Mouse (Mus musculus) gastrocnemius, postnatal 14 days (tissue): ENCODE data around the gene Hist1h1d. TPM values are rescaled to one million over a fixed set of nuclear protein-coding genes. Genes with fewer than 3 reads are reported as not detected.
A peak's percentile ranks its signal among the peaks of the same experiment; 100 is the strongest.
"Not testable (repeated sequence)": the region's sequence is repeated elsewhere in the genome, so short reads cannot be mapped to it uniquely, and the experiment has no call there.

Source experiments
- DNase-seq: peaks from one replicate; pipeline ENCODE4 v3.0.0; 2021; ENCODE audit warnings: mixed read lengths
- intact Hi-C: fragments of 180-260 bp; cut with DNase I; formaldehyde crosslinking; loops from one replicate; pipeline ENCODE4 v1.15.1; 2025; ENCODE audit warnings: low total_unique reads
- total RNA-seq, 2 experiments: library from RNA; stranded (reverse); gene quantifications; 2 replicates each; pipeline ENCODE4 v1.2.3; 2021

Gene Hist1h1d
- total RNA-seq, 2 experiments from 2014 or later = 8.2 to 9.3 TPM

DNA sequence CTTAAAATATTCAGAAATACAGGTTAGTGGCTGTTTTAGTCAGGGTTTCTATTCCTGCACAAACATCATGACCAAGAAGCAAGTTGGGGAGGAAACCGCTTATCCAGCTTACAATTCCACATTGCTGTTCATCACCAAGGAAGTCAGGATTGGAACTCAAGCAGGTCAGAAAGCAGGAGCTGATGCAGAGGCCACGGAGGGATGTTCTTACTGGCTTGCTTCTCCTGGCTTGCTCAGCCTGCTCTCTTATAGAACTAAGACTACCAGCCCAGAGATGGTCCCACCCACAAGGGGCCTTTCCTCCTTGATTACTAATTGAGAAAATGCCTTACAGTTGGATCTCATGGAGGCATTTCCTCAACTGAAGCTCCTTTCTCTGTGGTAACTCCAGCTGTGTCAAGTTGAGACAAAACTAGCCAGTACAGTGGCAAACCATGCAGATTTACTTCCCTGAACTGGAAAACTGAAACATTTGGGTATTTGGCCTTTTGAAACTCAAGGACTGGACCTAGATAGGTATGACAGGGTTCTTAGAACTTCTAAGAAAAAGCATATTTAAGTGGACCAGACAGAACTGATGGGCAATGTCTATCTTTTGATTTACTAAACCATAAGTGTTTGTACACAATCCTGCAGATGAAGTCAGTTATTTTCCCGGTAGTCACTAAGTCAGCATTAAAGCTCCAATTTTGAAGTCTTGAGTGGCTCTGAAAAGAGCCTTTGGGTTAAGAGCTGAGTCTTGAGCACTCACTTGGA is 10.7 kb upstream of the Hist1h1d start:
- DNase-seq, intact Hi-C loops: not testable (repeated sequence)

DNA sequence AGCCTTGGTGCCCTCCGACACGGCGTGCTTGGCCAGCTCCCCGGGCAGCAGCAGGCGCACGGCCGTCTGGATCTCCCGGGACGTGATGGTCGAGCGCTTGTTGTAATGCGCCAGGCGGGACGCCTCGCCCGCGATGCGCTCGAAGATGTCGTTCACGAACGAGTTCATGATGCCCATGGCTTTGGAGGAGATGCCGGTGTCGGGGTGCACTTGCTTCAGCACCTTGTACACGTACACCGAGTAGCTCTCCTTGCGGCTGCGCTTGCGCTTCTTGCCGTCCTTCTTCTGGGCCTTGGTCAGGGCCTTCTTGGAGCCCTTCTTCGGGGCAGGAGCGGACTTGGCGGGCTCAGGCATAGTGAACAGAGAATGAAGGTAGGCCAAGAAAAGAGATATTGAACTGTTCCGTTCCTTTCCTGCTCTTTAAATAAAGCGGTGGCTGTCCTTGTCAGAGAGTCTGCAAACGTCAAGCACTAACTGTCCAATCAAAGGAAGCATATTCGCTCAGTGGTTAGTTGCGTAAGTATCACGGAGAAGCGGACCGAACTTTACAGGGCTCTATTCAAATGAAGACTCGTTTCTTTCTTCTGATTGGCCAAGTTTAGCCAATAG is 10.0 kb upstream of the Hist1h1d start, which contains the start of gene Hist1h2bh:
TSS of gene Hist1h2bh (minus strand) at position 394 of the 609 bp plus-strand sequence.
- peak; percentile 24 for DNase-seq
- intact Hi-C loops = not testable (repeated sequence)

DNA sequence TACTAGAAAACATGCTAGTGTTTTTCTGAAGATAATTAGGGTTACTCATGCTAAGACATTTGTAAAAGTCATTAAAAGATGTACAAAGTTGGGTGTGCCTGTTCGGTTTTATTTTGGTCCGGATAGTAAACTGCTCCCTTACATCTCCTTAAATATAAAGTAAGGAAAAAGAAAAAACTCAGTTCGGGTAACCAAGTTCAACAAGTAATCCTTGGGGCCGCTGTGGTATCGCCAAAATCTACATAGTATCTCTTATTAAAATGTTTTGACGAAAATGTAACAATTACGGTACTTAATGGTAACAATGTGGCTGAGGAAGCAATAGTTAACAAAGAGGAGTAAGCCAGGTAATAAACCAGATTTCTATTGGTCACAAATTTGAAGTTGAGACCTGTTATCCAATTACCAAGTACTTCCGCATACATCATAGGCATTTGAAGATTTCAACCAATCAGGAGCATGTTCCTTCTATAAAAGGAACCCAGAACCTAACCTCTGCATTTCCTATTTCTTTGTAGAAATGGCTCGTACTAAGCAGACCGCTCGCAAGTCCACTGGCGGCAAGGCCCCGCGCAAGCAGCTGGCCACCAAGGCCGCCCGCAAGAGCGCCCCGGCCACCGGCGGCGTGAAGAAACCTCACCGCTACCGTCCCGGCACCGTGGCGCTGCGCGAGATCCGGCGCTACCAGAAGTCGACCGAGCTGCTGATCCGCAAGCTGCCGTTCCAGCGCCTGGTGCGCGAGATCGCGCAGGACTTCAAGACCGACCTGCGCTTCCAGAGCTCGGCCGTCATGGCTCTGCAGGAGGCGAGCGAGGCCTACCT is 8.9 kb upstream of the Hist1h1d start, which contains the start of gene Hist1h3f:
TSS of gene Hist1h3f (plus strand) at position 88 of the 822 bp plus-strand sequence.
- intact Hi-C loops = no loop called here
- DNase-seq = peak; percentile 26

GRCm38 (mm10) chr13:23544787-23545120 is 8.3 kb upstream of the Hist1h1d start:
- DNase-seq, intact Hi-C loops: not testable (repeated sequence)

DNA sequence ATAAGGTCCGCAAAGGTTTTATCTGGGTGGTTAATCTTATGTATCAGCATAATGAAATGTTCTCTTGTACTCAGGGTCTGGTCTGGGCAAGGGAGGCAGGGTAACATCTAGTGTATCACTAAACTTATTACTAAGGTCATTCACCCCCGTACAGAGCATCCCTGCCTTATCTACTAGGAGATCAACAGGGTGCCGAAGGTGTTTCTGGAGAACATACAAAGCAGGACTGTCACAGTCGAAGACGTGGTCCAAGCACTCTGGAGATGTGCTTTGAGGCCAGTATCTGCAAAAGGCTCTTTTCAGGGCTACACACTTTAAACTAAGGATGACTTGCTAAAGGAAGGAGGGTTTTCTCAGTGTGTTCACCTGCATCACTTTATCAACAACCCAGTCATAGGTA is 6.4 kb upstream of the Hist1h1d start:
- intact Hi-C loops = no loop called here
- no peak for DNase-seq

DNA sequence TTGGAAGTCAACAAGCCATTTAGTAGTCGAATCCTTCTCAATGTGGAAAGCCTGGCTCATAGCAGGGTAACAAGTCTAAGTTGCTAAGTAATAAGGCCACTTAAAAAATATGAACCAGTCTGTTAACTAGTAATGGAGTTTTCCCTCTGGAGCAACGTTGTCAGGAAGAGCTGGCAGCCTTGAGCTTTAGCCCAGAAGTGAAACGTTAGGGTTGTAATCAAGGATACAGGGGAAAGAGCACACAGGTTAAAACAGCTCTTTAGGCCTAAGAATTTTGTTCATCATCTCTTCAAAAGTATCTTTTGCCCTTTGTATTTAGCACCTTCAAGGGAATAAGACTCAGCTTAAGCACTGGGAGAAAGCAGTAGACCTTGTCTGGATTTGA is 2.3 kb upstream of the Hist1h1d start:
- intact Hi-C loops = no loop called here
- no peak for DNase-seq

DNA sequence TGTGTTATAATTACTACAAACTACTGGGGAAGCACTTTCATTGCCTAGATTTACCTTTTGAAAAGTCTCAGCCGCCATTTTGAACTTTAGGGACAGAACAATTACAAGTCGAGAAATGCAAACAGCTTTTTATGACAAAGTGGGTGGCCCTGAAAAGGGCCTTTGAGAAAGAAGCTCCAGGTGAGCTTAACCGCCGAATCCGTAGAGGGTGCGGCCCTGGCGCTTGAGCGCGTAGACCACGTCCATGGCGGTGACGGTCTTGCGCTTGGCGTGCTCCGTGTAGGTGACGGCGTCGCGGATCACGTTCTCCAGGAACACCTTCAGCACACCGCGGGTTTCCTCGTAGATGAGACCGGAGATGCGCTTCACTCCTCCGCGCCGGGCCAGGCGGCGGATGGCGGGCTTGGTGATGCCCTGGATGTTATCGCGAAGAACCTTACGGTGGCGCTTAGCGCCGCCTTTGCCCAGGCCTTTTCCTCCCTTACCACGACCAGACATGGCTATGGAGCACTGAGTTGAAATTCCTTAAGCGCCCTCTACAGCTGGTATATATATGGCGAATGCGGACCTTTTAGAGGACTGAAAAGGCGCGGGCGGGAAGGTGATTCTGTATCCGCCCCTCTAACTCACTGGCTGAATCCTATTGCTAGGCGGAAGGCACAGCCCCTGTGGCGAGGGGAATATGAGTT is 1.8 kb upstream of the Hist1h1d start, which contains the start of gene Hist1h4f:
TSS of gene Hist1h4f (minus strand) at position 503 of the 689 bp plus-strand sequence.
- DNase-seq = peak; percentile 63
- intact Hi-C loops = not testable (repeated sequence)

DNA sequence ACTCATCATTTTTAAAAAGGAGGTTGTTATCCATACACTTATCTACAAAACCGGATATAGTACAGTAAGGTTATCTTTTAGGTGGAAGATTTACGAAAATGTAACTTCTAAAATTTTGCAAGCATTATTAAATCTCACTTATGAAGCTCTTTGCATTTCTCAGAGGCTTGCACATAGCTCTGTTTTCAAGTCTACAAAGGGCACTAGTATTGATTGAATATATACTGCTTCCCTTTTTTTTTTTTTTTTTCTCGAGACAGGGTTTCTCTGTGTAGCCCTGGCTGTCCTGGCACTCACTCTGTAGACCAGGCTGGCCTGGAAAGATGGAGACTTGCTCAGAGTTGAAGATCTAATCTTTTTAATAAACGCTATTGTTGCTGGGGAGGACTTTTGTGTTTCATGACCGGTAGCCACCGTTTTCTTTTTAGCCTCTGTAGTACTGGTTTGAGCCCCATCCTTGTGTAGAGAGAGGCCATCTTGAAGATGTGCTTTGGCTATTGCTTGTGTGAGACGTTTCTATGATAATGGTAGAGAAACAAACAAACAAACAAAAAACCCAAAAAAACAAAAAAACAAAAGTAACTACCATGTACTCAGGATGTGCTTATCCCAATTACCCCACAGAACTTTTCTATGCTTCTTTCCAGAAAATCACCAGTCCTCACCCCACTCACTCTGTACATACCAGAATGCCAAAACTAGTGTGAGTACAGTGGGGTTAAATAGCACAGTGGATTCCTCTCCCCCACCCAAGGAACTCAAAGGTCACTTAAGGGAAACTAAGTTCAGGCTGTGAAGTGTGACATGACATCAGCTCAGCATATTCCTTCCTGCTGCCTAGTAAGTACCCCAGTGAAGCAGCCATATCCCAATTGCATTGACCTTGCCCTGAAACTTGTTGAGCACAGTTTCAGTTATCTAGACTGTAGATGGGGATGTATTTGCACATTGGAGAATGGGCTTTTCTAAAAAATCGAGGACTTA is 839 bp upstream of the Hist1h1d start:
- DNase-seq = no peak
- intact Hi-C loops = no loop called here

DNA sequence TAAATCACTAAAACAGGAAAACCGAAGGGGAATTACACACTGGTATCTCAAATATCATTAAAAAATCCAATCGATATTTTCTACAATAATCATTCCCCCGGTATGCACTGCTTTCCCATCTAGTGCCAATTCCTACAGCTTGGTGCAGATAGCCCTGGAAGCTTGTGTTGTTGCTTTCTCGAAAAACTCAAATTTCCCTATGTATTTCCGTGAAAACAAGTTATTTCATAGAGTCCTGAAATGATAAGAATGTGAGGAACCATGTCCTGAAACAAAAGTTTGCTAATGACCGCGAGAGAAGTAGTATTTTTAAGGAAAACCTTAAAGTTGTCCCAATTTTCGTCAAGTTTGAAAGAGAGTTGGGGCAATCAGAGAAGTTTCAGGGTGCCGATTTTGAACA is 1.3 kb downstream of the Hist1h1d start:
- DNase-seq = no peak
- intact Hi-C loops = no loop called here

DNA sequence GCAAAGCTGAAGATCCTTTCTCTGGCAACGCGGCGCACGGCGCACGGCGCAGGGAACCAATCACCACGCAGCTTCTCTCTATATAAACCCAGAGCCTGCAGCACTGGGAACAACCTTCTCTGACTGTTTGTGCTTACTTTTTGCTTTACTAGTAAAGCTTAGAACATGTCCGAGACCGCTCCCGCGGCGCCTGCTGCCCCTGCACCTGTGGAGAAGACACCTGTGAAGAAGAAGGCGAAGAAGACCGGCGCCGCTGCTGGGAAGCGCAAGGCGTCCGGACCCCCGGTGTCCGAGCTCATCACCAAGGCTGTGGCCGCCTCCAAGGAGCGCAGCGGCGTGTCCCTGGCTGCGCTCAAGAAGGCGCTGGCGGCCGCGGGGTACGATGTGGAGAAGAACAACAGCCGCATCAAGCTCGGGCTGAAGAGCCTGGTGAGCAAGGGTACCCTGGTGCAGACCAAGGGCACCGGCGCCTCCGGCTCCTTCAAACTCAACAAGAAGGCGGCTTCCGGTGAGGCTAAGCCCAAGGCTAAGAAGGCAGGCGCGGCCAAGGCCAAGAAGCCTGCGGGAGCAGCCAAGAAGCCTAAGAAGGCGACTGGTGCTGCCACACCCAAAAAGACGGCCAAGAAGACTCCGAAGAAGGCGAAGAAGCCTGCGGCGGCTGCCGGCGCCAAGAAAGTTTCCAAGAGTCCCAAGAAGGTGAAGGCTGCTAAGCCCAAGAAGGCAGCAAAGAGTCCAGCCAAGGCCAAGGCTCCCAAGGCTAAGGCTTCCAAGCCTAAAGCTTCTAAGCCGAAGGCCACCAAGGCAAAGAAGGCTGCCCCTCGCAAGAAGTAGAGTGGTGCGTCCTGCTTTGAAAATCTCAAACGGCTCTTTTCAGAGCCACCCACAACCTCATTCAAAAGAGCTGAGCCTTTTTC is 2.1 kb downstream of the Hist1h1d start:
- intact Hi-C loops = no loop called here

GRCm38 (mm10) chr13:23555839-23556416 is 2.9 kb downstream of the Hist1h1d start:
- peak; percentile 32 for DNase-seq
- intact Hi-C loops = no loop called here

More for the DNA sequence above, 2.1 kb downstream of the Hist1h1d start:
- DNase-seq = peak; percentile 56

DNA sequence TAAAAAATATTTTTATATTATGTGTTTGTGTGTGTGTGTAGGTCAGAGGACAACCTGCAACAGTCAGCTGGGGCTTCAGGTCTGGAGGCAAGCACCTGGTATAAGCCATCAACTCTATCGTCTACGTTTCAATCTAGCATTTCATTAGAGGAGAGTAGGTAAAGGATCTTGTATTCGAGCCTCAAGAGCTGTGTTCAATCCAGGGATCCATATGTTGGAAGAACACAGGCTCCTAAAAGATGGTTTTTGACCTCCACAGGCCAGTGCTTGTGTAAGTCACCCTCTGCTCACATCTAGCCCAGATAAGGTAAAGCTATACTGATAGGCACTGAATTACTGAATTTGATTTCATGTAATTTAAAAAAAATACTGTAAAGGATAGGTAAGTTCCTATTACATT is 3.8 kb downstream of the Hist1h1d start:
- no peak for DNase-seq
- intact Hi-C loops = no loop called here

GRCm38 (mm10) chr13:23560699-23561098 is 7.6 kb downstream of the Hist1h1d start:
- intact Hi-C loops, DNase-seq: not testable (repeated sequence)

GRCm38 (mm10) chr13:23561531-23561882 is 8.4 kb downstream of the Hist1h1d start:
- DNase-seq, intact Hi-C loops: not testable (repeated sequence)

DNA sequence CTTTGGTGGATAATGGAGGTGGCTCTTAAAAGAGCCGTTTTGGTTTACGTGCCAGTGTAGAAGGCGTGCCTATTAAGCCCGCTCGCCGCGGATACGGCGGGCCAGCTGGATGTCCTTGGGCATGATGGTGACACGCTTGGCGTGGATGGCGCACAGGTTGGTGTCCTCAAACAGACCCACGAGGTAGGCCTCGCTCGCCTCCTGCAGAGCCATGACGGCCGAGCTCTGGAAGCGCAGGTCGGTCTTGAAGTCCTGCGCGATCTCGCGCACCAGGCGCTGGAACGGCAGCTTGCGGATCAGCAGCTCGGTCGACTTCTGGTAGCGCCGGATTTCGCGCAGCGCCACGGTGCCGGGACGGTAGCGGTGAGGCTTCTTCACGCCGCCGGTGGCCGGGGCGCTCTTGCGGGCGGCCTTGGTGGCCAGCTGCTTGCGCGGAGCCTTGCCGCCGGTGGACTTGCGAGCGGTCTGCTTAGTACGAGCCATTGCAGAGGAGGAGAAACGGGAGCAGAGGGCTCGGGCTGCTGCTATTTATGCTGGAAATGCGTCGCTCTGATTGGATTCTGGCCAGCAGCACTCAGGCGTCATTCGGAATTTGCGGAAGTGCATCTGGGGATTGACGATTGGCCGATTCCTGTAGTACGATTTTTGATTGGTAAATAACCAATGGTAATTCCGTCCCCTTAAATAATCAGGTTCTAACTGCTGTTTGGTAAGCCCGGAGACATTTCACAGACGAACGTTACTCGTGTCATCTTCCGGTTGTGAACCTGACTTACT is 9.0 kb downstream of the Hist1h1d start, which contains the start of gene Hist1h3e:
TSS of gene Hist1h3e (minus strand) at position 487 of the 777 bp plus-strand sequence.
- intact Hi-C loops = not testable (repeated sequence)
- peak; percentile 90 for DNase-seq
